Mouse (Mus musculus): ENCODE measurements around the gene Poldip2.
"Not testable (repeated sequence)": the region's sequence is repeated elsewhere in the genome, so short reads cannot be mapped to it uniquely, and the experiment has no call there.

The Poldip2 gene

GRCm38 (mm10) chr11:78501529-78501928 is 10.5 kb upstream of the Poldip2 start:
- DNase-seq = no peak

GRCm38 (mm10) chr11:78502909-78503650 is 8.9 kb upstream of the Poldip2 start, which contains the start of gene Sebox:
Gene Sebox, plus strand, starts transcription at chr11:78503447.
- DNase-seq = no peak

- no peak for DNase-seq
Measured at GRCm38 (mm10) chr11:78505430-78505829, 6.6 kb upstream of the Poldip2 start.

- no peak for DNase-seq
Measured at GRCm38 (mm10) chr11:78509148-78509547, 2.8 kb upstream of the Poldip2 start.

GRCm38 (mm10) chr11:78513106-78513790 is 1.3 kb downstream of the Poldip2 start:
- no peak for DNase-seq

GRCm38 (mm10) chr11:78515549-78516325 is 3.7 kb downstream of the Poldip2 start:
- DNase-seq = no peak

GRCm38 (mm10) chr11:78518931-78519330 is 6.9 kb downstream of the Poldip2 start:
- DNase-seq = no peak

- DNase-seq = no peak
Measured at GRCm38 (mm10) chr11:78521880-78522279, 9.9 kb downstream of the Poldip2 start.

- peak in 1 of 2 experiments; percentile 55 for DNase-seq
Measured at GRCm38 (mm10) chr11:78522481-78522997, 10.5 kb downstream of the Poldip2 start.

GRCm38 (mm10) chr11:78523241-78523955 is 11.4 kb downstream of the Poldip2 start:
- no peak for DNase-seq

- no peak for DNase-seq
Measured at GRCm38 (mm10) chr11:78524838-78525237, 12.8 kb downstream of the Poldip2 start.

GRCm38 (mm10) chr11:78528714-78529113 is 16.7 kb downstream of the Poldip2 start:
- DNase-seq = no peak

GRCm38 (mm10) chr11:78530001-78530400 is 18.0 kb downstream of the Poldip2 start:
- DNase-seq = no peak

GRCm38 (mm10) chr11:78531046-78531445 is 19.1 kb downstream of the Poldip2 start:
- peak; percentile 59 to 63 for DNase-seq

GRCm38 (mm10) chr11:78531515-78531914 is 19.5 kb downstream of the Poldip2 start:
- not testable (repeated sequence) for DNase-seq

GRCm38 (mm10) chr11:78534516-78534915 is 22.5 kb downstream of the Poldip2 start:
- DNase-seq = no peak

GRCm38 (mm10) chr11:78535376-78536079 is 23.5 kb downstream of the Poldip2 start:
- peak; percentile 60 to 76 for DNase-seq

- DNase-seq = peak; percentile 99
Measured at GRCm38 (mm10) chr11:78536080-78536689, 24.2 kb downstream of the Poldip2 start, which contains the start of the genes Tnfaip1 and Ift20. Gene Tnfaip1, minus strand, starts transcription at chr11:78536332. Gene Ift20, plus strand, starts transcription at chr11:78536361.

- DNase-seq = no peak
Measured at GRCm38 (mm10) chr11:78536690-78537084, 24.7 kb downstream of the Poldip2 start.

- DNase-seq = no peak
Measured at GRCm38 (mm10) chr11:78540358-78540757, 28.4 kb downstream of the Poldip2 start.

- DNase-seq = no peak
Measured at GRCm38 (mm10) chr11:78544449-78545111, 32.6 kb downstream of the Poldip2 start.
